Mouse (Mus musculus): ENCODE measurements at regions not wholly inside any gene's neighbourhood (a gene's known extent, or its start where the extent isn't known, plus 50 kb on each side); places are given as distances from the start of the nearest gene placed in this dataset.

- DNase-seq (ENCODE audit: low spot score), result no peak
These were observed 55.3 kb downstream of the Gpr88 start for GRCm38 (mm10) chr3:116197966-116198365.

GRCm38 (mm10) chr3:116194701-116195100 lies 58.6 kb downstream of the Gpr88 start:
- DNase-seq (ENCODE audit: low spot score), result peak; percentile 94

DNA sequence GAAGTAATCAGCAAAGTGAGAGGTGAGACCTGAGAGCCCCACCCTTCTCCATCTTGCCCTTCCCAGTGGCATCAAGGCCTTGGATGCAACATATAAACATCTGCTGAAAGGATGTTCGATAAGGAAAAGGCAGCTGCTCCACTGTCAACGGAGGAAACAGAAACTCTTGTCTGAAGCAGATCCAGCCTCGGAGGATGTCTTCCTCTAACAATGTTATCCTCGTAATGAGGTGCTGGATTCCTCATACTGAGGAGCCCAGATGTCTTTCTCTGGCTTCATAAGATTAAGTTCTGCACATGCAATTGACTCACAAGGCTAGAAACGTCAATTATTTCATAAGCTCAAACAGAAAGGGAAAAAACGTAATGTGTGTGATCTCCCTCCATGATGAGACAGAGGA lies 61.8 kb upstream of the Vcam1 start:
- no peak for DNase-seq (ENCODE audit: low spot score)

- peak; percentile 40 for DNase-seq (ENCODE audit: low spot score)
These were observed 61.2 kb upstream of the Vcam1 start for GRCm38 (mm10) chr3:116190727-116191126.

- DNase-seq (ENCODE audit: low spot score), result peak; percentile 89
These were observed 60.0 kb upstream of the Vcam1 start for GRCm38 (mm10) chr3:116189363-116190100.

GRCm38 (mm10) chr3:116185206-116185605 lies 55.7 kb upstream of the Vcam1 start:
- peak; percentile 38 for DNase-seq (ENCODE audit: low spot score)

DNA sequence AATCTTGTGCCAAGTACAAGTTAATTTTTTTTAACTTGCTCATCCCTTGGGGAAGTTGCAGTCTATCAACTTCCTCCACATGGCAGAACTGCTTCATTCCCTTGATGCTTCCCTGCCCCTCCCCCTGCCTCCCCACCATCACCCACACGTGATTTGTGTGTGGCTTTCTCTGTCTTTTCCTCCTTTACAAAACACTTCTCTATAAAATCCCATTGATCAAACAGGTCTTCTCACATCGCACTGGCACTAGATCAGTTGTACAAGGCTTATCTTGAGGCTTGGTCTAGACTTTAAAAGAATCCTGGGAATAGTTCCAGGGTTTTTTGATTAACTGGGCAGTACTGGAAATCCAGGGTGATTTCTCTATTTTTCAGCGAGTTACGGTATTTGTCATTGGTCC lies 55.0 kb upstream of the Vcam1 start:
- DNase-seq (ENCODE audit: low spot score), result no peak

DNA sequence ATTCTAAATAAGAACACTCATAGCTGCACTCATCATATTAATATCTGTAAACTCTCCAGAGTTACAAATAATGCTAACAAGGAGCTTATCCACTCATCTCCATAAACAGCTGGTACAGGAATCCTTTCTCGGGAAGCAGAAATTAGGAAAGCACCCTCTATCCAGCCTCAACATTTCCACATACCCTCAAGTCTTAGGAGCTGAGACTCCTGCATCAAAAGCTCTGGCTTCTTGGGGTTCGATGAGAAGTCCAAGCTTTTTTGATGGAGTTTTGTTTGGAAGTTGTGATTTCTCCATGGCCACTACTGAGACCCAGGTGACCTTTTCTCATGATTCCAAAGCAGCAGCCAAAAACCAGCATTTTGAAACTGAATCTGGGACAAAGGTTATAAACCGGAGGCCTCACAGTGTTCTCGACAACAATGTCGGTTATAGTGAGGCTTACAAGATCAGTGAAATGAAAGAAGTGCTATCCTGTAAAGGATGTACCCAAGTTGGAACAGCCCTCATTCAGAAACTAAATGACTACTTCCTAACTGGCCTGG lies 50.9 kb upstream of the Vcam1 start:
- DNase-seq (ENCODE audit: low spot score), result peak; percentile 91
